Mouse (Mus musculus): Measurements from ENCODE around the gene Tsacc. TPM values are rescaled to one million over a fixed set of nuclear protein-coding genes. Genes with fewer than 3 reads are reported as not detected.

The Tsacc gene
- total RNA-seq, 2 experiments from 2014 or later = 4.4 TPM

GRCm38 (mm10) chr3:88241045-88241786, 55.6 kb downstream of the Tsacc start:
- intact Hi-C loops (cut with DNase I) = no loop called here
- peak; percentile 64 for DNase-seq

DNA sequence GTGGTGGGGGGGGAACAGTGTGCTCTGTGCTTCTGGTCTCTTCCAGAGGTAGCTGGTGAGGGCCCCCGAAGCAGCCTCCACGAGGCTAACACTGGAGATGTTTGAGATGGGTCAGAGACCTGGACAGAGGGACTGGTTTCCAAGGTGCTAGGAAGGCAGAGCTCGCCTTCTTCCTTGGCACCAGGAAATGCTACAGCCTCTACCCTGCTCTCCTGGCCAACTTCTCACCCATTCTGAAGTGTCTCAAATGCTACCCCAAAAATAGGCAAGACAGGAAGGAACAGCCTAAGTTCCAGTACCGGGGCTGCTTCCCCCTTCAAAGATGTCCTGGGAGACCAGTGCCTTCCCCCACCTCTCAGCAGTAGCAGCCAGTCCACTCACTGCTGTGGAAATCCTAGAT, 57.4 kb downstream of the Tsacc start:
- intact Hi-C loops (cut with DNase I) = no loop called here
- DNase-seq = no peak

DNA sequence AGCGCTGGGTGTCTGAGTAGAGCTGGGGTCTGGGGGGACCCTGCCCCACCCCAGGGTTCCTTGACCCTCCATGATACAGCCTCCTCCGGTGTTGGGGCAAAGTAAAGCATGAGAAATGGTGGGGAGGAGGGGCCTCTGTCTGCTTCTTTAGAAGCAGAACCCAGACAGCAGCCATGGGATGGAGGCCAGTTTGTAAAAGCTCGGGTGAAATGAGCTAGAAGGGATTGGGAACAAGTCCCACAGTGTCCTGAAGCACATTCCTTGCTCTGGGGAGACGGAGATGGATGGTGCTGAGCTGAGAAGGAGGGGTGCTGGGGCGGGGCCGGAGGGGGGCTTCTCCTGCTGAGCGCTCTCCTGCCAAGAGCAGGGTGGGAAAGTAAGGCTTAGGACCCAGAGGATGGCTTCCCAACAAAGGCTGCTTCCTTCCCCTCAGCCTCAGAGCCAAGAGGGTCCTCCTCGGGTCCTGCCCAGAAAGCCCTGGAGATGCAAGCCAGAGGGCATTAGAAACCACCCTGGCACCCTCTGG, 57.9 kb downstream of the Tsacc start:
- peak; percentile 68 for DNase-seq
- intact Hi-C loops (cut with DNase I) = no loop called here

DNA sequence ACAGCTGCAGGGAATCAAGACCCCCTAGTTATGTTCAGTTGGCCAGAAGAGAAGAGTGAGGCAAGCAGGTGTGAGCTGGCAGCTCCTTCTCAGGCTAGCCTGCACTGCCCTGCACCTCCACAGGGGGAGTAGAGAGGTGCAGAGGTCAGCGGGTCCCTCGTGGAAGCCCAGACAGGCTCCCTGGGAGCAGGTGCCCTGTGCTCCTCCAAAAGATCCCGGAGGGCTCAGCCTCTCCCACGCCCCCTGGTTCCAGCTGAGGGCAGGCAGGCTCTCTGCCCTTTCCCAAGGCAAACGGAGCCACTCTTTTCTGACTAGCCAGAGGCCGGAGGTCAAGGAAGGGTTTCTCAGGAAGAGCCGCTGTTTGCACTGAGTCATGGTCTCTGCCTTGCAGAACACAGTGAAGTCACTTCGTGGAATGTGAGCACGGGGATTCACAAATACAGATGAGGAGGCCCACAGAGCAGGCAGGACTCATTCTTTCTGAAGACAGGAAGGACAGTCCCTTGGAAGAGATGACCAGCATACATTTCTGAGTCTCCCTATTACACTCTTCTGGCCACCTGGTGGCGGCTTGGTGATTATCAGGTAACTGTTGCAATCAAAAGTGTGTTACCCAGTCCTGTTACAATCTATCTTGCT, 59.1 kb downstream of the Tsacc start:
- peak; percentile 64 for DNase-seq
- intact Hi-C loops (cut with DNase I) = no loop called here

DNA sequence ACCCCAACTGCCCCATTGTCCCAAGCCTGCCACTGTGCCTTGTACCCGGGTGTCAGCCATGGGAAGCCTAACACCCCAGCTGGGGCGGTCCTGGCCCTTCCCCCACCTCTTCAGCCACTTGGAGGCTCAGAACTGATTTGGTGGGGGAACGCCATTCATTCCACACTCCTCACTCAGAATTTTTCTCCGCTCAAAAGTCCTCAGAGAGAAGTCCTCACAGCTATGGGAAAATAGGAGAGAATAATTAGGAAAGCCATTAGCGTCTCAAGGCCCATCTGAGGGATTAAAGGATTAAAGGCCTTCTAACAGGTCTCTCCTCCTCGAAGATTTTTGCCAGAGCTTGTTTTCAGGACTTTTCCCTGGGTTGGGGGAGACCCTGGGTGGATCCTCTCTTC, 59.6 kb downstream of the Tsacc start:
- DNase-seq = peak; percentile 6
- intact Hi-C loops (cut with DNase I) = no loop called here

GRCm38 (mm10) chr3:88235616-88236015, 61.2 kb downstream of the Tsacc start:
- intact Hi-C loops (cut with DNase I) = no loop called here
- no peak for DNase-seq

DNA sequence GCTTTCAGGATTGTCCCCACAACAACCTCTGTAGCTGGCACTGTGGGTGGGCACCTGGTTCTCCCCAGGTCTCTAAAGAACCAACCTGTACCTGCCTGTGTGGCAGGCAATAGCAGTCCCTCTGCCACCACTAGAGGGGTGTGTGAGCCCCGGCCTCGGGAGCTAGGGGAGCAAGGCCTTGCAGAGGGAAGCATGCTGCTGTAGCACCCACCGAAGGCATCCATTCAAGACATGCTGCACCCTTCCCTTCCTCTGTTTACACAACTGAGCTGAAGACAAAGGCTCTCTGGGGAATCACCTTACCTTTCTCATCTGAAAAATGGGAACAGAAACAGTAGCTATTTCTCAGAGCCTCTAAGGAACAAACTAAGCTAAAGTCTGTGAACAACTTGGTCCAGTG, 61.6 kb downstream of the Tsacc start:
- DNase-seq = no peak
- intact Hi-C loops (cut with DNase I) = no loop called here

DNA sequence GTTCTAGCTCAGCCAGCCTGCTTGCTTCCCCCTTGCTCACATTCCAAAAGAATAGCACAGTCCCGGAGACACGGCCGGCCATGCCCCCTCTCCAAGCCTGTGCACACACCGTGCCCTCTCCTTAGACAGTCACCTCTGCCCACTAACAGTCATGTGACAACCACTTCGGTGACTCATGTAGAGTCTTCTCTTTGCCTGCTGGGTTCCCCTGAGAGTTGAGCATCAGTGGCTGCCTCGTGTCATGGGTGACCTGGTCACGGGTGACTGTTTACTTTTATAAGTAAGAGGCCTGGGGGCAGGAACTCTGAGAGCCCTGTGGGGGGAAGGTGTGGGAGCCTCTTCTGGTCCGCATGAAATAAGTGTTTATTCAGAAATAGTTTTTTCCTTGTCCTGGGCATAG, 62.8 kb downstream of the Tsacc start:
- DNase-seq = no peak
- intact Hi-C loops (cut with DNase I) = no loop called here

DNA sequence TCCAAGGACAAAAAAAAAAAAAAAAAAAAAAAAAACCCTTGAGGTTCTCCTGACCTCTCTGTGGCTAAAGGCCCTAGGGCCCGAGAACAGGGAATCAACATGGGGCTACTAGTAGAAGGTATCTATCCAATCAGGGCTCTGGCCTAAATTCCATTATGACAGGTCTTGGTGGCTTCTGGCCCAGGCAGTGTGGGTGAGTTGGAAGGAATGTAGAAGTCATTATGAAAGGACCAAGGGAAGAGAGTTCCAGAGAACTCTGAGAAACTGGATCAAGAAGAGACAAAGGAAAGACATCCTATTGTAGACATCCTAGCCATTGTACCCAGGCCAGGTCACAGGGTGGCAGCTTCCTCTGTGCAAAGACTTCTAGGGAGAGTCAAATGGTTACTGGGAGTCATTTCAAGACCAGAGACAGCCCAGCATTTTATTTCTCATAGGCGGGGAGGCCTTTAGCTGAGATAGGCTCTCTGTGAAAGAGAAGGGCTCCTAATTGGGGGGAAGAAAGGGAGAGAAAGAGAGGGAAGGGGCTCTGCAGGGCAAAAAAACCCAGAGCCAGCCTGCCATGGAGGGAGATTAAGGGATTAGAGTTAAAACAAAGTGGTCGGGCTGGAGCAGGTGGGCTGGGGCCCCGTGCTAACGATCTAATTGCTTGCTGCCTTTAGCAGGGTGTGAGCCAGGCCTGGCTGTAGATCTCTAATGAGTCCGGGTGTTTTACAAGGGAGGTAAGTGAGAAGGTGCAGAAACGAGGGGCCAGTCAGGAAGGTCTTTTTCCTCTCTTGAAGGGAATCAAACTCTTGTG, 63.7 kb downstream of the Tsacc start:
- no peak for DNase-seq
- intact Hi-C loops (cut with DNase I) = no loop called here

Other genes with a start within 250 kb of the Tsacc start
- 10 to 100 TPM; 59.0 to 66.1 TPM for gene Naxe, start 238.5 kb downstream of the Tsacc start, total RNA-seq (2021)
- gene Ttc24, start 218.7 kb downstream of the Tsacc start, total RNA-seq (2021) = not detected
- gene Iqgap3, start 215.0 kb downstream of the Tsacc start, total RNA-seq (2021) = 1 to 10 TPM; 3.5 to 3.9 TPM
- gene Mef2d, start 154.6 kb downstream of the Tsacc start, total RNA-seq (2021) = 100 to 1,000 TPM; 113 to 121 TPM
- 1 to 10 TPM in 1 of 2 experiments, under 1 TPM in 1; 0.46 to 1.4 TPM for gene Rhbg, start 42.3 kb downstream of the Tsacc start, total RNA-seq (2021)
- under 1 TPM; 0.80 to 0.89 TPM for gene Gm38392, start 9.8 kb downstream of the Tsacc start, total RNA-seq (2021)
- gene Cct3, start 117 bp upstream of the Tsacc start, total RNA-seq (2021) = 100 to 1,000 TPM; 309 to 317 TPM
- 10 to 100 TPM; 49.7 to 60.1 TPM for gene Glmp, start 28.0 kb upstream of the Tsacc start, total RNA-seq (2021)
- 1 to 10 TPM; 1.5 to 2.0 TPM for gene Tmem79, start 39.1 kb upstream of the Tsacc start, total RNA-seq (2021)
- 10 to 100 TPM; 76.7 to 79.8 TPM for gene Smg5, start 39.3 kb upstream of the Tsacc start, total RNA-seq (2021)
- gene Paqr6, start 67.6 kb upstream of the Tsacc start, total RNA-seq (2021) = 1 to 10 TPM; 1.9 to 2.1 TPM
- under 1 TPM in 1 of 2 experiments, not detected in 1; 0.36 TPM for gene Bglap3, start 75.7 kb upstream of the Tsacc start, total RNA-seq (2021)
- gene Bglap2, start 81.7 kb upstream of the Tsacc start, total RNA-seq (2021) = not detected
- not detected for gene Bglap, start 87.5 kb upstream of the Tsacc start, total RNA-seq (2021)
- gene Pmf1, start 113.3 kb upstream of the Tsacc start, total RNA-seq (2021) = 10 to 100 TPM; 15.7 to 16.0 TPM
- 10 to 100 TPM; 43.7 to 47.7 TPM for gene Slc25a44, start 128.1 kb upstream of the Tsacc start, total RNA-seq (2021)
- gene Sema4a, start 164.2 kb upstream of the Tsacc start, total RNA-seq (2021) = 10 to 100 TPM; 58.1 to 58.4 TPM
- 10 to 100 TPM; 35.3 to 37.7 TPM for gene Lmna, start 213.0 kb upstream of the Tsacc start, total RNA-seq (2021)
- gene Mex3a, start 235.4 kb upstream of the Tsacc start, total RNA-seq (2021) = 10 to 100 TPM; 80.5 to 87.8 TPM

Data from left cerebral cortex, postnatal 4 days (tissue).